Mouse (Mus musculus): Measurements from ENCODE around the gene Bub1.

Bub1 gene

GRCm38 (mm10) chr2:127774578-127774941 is 57.1 kb downstream of the Bub1 start:
- peak; percentile 9 for DNase-seq (ENCODE audit: low spot score)

GRCm38 (mm10) chr2:127773938-127774577 is 57.6 kb downstream of the Bub1 start:
- peak; percentile 14 for DNase-seq (ENCODE audit: low spot score)

- no peak for DNase-seq (ENCODE audit: low spot score)
Measured at GRCm38 (mm10) chr2:127761587-127761986, 70.1 kb downstream of the Bub1 start.

GRCm38 (mm10) chr2:127760429-127761000 is 71.2 kb downstream of the Bub1 start:
- DNase-seq (ENCODE audit: low spot score): no peak

- DNase-seq (ENCODE audit: low spot score): no peak
Measured at GRCm38 (mm10) chr2:127760014-127760413, 71.7 kb downstream of the Bub1 start.

- no peak for DNase-seq (ENCODE audit: low spot score)
Measured at GRCm38 (mm10) chr2:127759157-127759880, 72.3 kb downstream of the Bub1 start.

GRCm38 (mm10) chr2:127757171-127757570 is 74.5 kb downstream of the Bub1 start:
- DNase-seq (ENCODE audit: low spot score): peak; percentile 11

GRCm38 (mm10) chr2:127754113-127754512 is 77.6 kb downstream of the Bub1 start:
- DNase-seq (ENCODE audit: low spot score): no peak

- DNase-seq (ENCODE audit: low spot score): no peak
Measured at GRCm38 (mm10) chr2:127751849-127752610, 79.6 kb downstream of the Bub1 start.
